Mouse (Mus musculus): ENCODE data around the gene Sh2d5. TPM values are rescaled to one million over a fixed set of nuclear protein-coding genes. Genes with fewer than 3 reads are reported as not detected.

Gene Sh2d5
- polyA plus RNA-seq, 2 experiments = 0.77 to 1.6 TPM

- H3K9ac ChIP-seq (ENCODE audit: low read depth, low read length, severe bottlenecking) = no peak overlapping the region
- no peaks in the 10 kb centered on the region for H3K9me3 ChIP-seq (ENCODE audit: control insufficient read depth, low read length)
- peaks cover 16% of the 10 kb centered on the region for H3K4me1 ChIP-seq (ENCODE audit: control insufficient read depth, insufficient read depth, low read length)
- peaks cover 40% of the 10 kb centered on the region for H3K36me3 ChIP-seq (ENCODE audit: control insufficient read depth, insufficient read depth, low read length)
- H3K4me3 ChIP-seq (replicated peaks; ENCODE audit: low read length) = no peak overlapping the region
- no peak for DNase-seq (ENCODE audit: low spot score)
- ATAC-seq (ENCODE audit: low FRiP score, low read depth) = no peak
- H3K27me3 ChIP-seq (ENCODE audit: control insufficient read depth, insufficient read depth, low read length) = no peaks in the 10 kb centered on the region
- H3K27ac ChIP-seq (replicated peaks; ENCODE audit: low read depth, low read length) = no peak overlapping the region
- WGBS = 90% methylated on average over 3 of the region's 3 CpGs
- TF ChIP-seq POLR2A (IDR thresholded peaks at IDR 0.05; ENCODE audit: borderline replicate concordance, extremely low read depth, insufficient read depth, insufficient read length) = no peak
- no peak overlapping the region for H3K4me2 ChIP-seq (replicated peaks; ENCODE audit: low read depth, low read length, severe bottlenecking)
These were observed 56.8 kb downstream of the Sh2d5 start for GRCm38 (mm10) chr4:138307025-138307424.

- 95% methylated on average over 12 of the region's 12 CpGs for WGBS
- Histone ChIP-seq H3K9me3 (ENCODE audit: control insufficient read depth, low read length) (no peaks in the 10 kb centered on the region), H3K4me1 (ENCODE audit: control insufficient read depth, insufficient read depth, low read length) (peaks cover 16% of the 10 kb centered on the region), H3K4me2 (replicated peaks; ENCODE audit: low read depth, low read length, severe bottlenecking) (no peak overlapping the region), H3K27ac (replicated peaks; ENCODE audit: low read depth, low read length) (no peak overlapping the region), H3K36me3 (ENCODE audit: control insufficient read depth, insufficient read depth, low read length) (peaks cover 48% of the 10 kb centered on the region), H3K4me3 (replicated peaks; ENCODE audit: low read length) (no peak overlapping the region), H3K27me3 (ENCODE audit: control insufficient read depth, insufficient read depth, low read length) (no peaks in the 10 kb centered on the region), H3K9ac (ENCODE audit: low read depth, low read length, severe bottlenecking) (no peak overlapping the region)
- no peak for ATAC-seq (ENCODE audit: low FRiP score, low read depth)
- TF ChIP-seq POLR2A (IDR thresholded peaks at IDR 0.05; ENCODE audit: borderline replicate concordance, extremely low read depth, insufficient read depth, insufficient read length) = no peak
- DNase-seq (ENCODE audit: low spot score) = no peak
These were observed 57.5 kb downstream of the Sh2d5 start for GRCm38 (mm10) chr4:138307739-138308138.

- peaks cover 74% of the 10 kb centered on the region for H3K36me3 ChIP-seq (ENCODE audit: control insufficient read depth, insufficient read depth, low read length)
- H3K4me3 ChIP-seq (replicated peaks; ENCODE audit: low read length) = no peak overlapping the region
- H3K9ac ChIP-seq (ENCODE audit: low read depth, low read length, severe bottlenecking) = no peak overlapping the region
- no peak for TF ChIP-seq POLR2A (IDR thresholded peaks at IDR 0.05; ENCODE audit: borderline replicate concordance, extremely low read depth, insufficient read depth, insufficient read length)
- no peaks in the 10 kb centered on the region for H3K9me3 ChIP-seq (ENCODE audit: control insufficient read depth, low read length)
- no peak overlapping the region for H3K27ac ChIP-seq (replicated peaks; ENCODE audit: low read depth, low read length)
- peaks cover 5% of the 10 kb centered on the region for H3K4me1 ChIP-seq (ENCODE audit: control insufficient read depth, insufficient read depth, low read length)
- WGBS = 95% methylated on average over 19 of the region's 19 CpGs
- DNase-seq (ENCODE audit: low spot score) (no peak), ATAC-seq (ENCODE audit: low FRiP score, low read depth) (no peak)
- H3K27me3 ChIP-seq (ENCODE audit: control insufficient read depth, insufficient read depth, low read length) = no peaks in the 10 kb centered on the region
- no peak overlapping the region for H3K4me2 ChIP-seq (replicated peaks; ENCODE audit: low read depth, low read length, severe bottlenecking)
These were observed 60.2 kb downstream of the Sh2d5 start for GRCm38 (mm10) chr4:138310311-138310910.

Other genes starting within 250 kb of the Sh2d5 start
- gene Hp1bp3, start 34.1 kb upstream of the Sh2d5 start, polyA plus RNA-seq (2012; rRNA removed) = 165 and 174 TPM in 2 replicates
- 183 and 212 TPM in 2 replicates for gene Hp1bp3, start 34.1 kb upstream of the Sh2d5 start, polyA plus RNA-seq (2014; fragmentation: Nextera tagmentation; extraction: Ambion mirVana)
- gene Kif17, start within 50 bp of the Sh2d5 start, polyA plus RNA-seq (2012; rRNA removed) = 2.3 and 3.0 TPM in 2 replicates
- gene Kif17, start within 50 bp of the Sh2d5 start, polyA plus RNA-seq (2014; fragmentation: Nextera tagmentation; extraction: Ambion mirVana) = 1.1 TPM in 2 replicates
- 342 and 375 TPM in 2 replicates for gene Ddost, start 54.3 kb downstream of the Sh2d5 start, polyA plus RNA-seq (2012; rRNA removed)
- gene Ddost, start 54.3 kb downstream of the Sh2d5 start, polyA plus RNA-seq (2014; fragmentation: Nextera tagmentation; extraction: Ambion mirVana) = 344 and 348 TPM in 2 replicates
- 44.0 and 55.3 TPM in 2 replicates for gene Pink1, start 75.9 kb downstream of the Sh2d5 start, polyA plus RNA-seq (2012; rRNA removed)
- 35.5 and 35.8 TPM in 2 replicates for gene Pink1, start 75.9 kb downstream of the Sh2d5 start, polyA plus RNA-seq (2014; fragmentation: Nextera tagmentation; extraction: Ambion mirVana)
- 4.6 and 5.9 TPM in 2 replicates for gene Cda, start 117.6 kb downstream of the Sh2d5 start, polyA plus RNA-seq (2012; rRNA removed)
- 6.8 and 7.7 TPM in 2 replicates for gene Cda, start 117.6 kb downstream of the Sh2d5 start, polyA plus RNA-seq (2014; fragmentation: Nextera tagmentation; extraction: Ambion mirVana)
- 0.03 TPM in 1 of 2 replicates, not detected in the other for gene Fam43b, start 146.1 kb downstream of the Sh2d5 start, polyA plus RNA-seq (2012; rRNA removed)
- gene Fam43b, start 146.1 kb downstream of the Sh2d5 start, polyA plus RNA-seq (2014; fragmentation: Nextera tagmentation; extraction: Ambion mirVana) = 0.07 TPM in 1 of 2 replicates, not detected in the other
- gene Mul1, start 184.3 kb downstream of the Sh2d5 start, polyA plus RNA-seq (2012; rRNA removed) = 13.8 and 14.2 TPM in 2 replicates
- 17.1 and 18.4 TPM in 2 replicates for gene Mul1, start 184.3 kb downstream of the Sh2d5 start, polyA plus RNA-seq (2014; fragmentation: Nextera tagmentation; extraction: Ambion mirVana)
- 7.8 and 9.0 TPM in 2 replicates for gene Camk2n1, start 203.9 kb downstream of the Sh2d5 start, polyA plus RNA-seq (2012; rRNA removed)
- 2.1 and 2.9 TPM in 2 replicates for gene Camk2n1, start 203.9 kb downstream of the Sh2d5 start, polyA plus RNA-seq (2014; fragmentation: Nextera tagmentation; extraction: Ambion mirVana)